Mouse (Mus musculus): ENCODE measurements around the gene Xpnpep3.
"Not testable (repeated sequence)": the region's sequence is repeated elsewhere in the genome, so short reads cannot be mapped to it uniquely, and the experiment has no call there.

Gene Xpnpep3

DNA sequence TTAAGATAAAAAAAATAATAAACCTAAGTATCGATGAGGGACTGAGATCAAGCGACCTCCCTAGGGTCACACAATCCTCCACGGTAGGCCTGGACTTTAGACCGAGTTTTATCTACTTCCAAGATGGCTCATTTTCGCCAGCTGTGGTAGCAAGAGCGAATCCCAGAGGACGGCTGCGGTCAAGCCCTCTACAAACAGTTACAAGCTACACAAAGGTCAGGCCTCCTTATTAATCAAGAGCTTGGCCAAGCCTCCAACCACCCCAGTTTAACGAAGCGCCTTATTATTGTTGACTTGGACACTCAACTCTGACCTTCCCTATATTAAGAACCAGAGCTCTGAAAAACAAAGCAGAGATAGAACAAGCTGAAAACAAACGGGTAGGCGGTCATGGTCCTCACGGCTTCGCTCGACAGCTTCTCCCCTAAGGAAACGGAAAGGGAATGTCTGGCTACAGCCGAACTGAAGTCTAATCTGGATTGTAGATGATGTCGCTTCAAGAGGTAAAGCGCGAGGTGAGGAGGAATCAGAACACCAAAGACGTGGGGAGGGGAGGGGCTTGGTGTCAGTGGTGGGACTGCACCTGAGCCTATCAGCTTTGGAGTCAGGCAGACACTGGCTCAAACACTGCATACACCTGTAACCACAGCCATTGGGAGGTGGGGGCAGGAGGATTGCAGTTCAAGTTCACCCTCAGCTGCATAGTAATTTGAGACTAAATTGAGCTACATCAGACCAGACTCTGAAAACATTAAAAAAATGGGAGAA is 79.7 kb downstream of the Xpnpep3 start:
- peak; percentile 52 for DNase-seq (ENCODE audit: low read depth, low spot score)

- DNase-seq (ENCODE audit: low read depth, low spot score), result not testable (repeated sequence)
Measured at GRCm38 (mm10) chr15:81480284-81480683, 80.3 kb downstream of the Xpnpep3 start.

GRCm38 (mm10) chr15:81480977-81481379 is 81.0 kb downstream of the Xpnpep3 start:
- DNase-seq (ENCODE audit: low read depth, low spot score), result peak; percentile 84

DNA sequence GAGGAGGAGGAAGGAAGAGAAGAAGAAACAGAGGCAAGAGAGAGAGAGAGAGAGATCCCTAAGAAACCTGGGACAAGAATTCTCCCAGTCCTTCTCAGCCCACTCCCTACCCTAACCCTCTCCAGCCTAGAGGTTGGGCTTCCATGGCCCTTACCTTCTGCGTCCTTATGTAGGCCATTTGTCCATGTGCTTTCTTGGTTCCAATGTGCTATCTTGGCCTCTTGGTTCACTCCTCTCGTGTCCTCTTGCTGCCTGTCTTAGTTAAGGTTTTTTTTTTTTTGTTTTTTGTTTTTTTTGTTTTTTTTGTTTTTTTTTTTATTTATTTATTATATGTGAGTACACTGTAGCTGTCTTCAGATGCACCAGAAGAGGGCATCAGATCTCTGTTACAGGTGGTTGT is 83.0 kb downstream of the Xpnpep3 start:
- DNase-seq (ENCODE audit: low read depth, low spot score), result no peak

GRCm38 (mm10) chr15:81483691-81484090 is 83.8 kb downstream of the Xpnpep3 start:
- DNase-seq (ENCODE audit: low read depth, low spot score), result no peak

DNA sequence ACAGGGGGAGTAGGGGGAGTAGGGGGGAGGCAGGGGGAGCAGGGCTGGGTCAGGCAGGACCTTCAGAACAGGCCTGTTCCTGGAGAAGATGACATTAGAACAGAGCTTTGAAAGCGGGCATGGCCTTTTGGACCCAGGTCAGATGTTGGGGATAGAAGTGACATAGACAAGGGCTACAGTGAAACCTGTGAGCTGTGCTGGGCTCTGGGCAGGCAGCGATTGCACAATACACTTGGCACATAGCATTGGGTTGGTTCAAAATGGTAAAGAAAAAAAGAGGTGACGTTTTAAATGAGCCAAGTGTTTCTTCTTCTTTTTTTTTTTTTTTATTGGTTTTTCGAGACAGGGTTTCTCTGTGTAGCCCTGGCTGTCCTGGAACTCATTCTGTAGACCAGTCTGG is 85.5 kb downstream of the Xpnpep3 start:
- DNase-seq (ENCODE audit: low read depth, low spot score), result no peak

DNA sequence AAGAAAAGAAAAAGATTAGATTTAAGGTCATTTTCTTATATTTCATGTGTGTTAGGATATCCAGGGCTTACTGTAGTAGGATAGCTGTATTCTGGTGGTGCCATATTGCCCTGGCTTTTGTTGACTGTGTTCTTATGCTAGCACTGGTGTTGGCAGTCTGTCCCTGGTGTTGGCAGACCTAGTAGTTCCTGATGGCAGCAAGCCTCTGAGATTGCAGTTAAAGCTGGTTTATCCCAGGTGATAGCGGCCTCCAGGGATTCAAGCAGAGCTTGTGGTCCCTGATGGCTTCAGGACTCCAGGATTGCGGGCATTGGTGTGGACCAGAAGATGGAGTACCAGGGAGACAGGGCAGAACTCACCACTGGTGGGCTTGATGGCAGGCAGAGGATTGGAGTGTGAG is 103.5 kb downstream of the Xpnpep3 start:
- no peak for DNase-seq (ENCODE audit: low read depth, low spot score)

- no peak for DNase-seq (ENCODE audit: low read depth, low spot score)
Measured at GRCm38 (mm10) chr15:81503995-81504394, 104.1 kb downstream of the Xpnpep3 start.
